Mouse (Mus musculus): Measurements from ENCODE around the gene Gm28919. TPM values are rescaled to one million over a fixed set of nuclear protein-coding genes. Genes with fewer than 3 reads are reported as not detected.

The Gm28919 gene
- total RNA-seq (2023) = not detected

DNA sequence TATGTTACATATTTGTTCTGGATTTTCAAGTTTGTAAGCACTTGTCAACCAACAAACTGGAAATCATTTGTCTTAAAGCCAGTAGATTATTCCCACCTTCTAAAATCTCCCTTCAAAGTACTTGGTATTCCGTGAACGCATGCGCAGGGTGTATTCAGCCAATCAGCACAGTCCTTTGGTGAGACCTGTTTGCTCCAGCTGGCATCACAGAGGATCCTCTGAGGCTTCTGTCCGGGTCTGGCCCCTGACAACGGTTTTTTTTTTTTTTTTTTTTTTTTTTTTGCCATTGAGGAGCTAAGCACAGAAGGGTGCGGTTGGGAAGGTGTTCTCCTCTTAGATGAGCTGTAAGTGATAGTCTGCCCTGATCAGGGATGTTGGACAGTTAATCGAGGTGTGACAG lies at the start of gene Gm28919:
TSS of gene Gm28919 (plus strand) at position 301 of the 400 bp plus-strand sequence.

Other genes starting within 250 kb of the Gm28919 start
- gene Gm21719, start 99.3 kb downstream of the Gm28919 start, total RNA-seq (2023) = not detected